Mouse (Mus musculus) mature B cell (primary cell): ENCODE measurements around the gene Pcsk6.

ENCODE experiments used
- in situ Hi-C: fragments of 300-500 bp; cut with MboI; formaldehyde crosslinking; loops from 2 replicates; pipeline ENCODE4 v1.14.3; 2019

Gene Pcsk6

GRCm38 (mm10) chr7:65940988-65941387 is 79.5 kb downstream of the Pcsk6 start:
- in situ Hi-C loops, result no loop called here

- in situ Hi-C loops, result no loop called here
Measured at GRCm38 (mm10) chr7:65945342-65945993, 83.9 kb downstream of the Pcsk6 start.

- in situ Hi-C loops, result no loop called here
Measured at GRCm38 (mm10) chr7:65946397-65946796, 84.9 kb downstream of the Pcsk6 start.

GRCm38 (mm10) chr7:65948891-65949290 is 87.4 kb downstream of the Pcsk6 start:
- in situ Hi-C loops, result no loop called here

- in situ Hi-C loops, result no loop called here
Measured at GRCm38 (mm10) chr7:65954583-65954982, 93.0 kb downstream of the Pcsk6 start.

GRCm38 (mm10) chr7:65955304-65956220 is 94.0 kb downstream of the Pcsk6 start:
- in situ Hi-C loops, result no loop called here

GRCm38 (mm10) chr7:65957245-65957644 is 95.7 kb downstream of the Pcsk6 start:
- in situ Hi-C loops, result no loop called here

- in situ Hi-C loops, result no loop called here
Measured at GRCm38 (mm10) chr7:65958105-65958504, 96.6 kb downstream of the Pcsk6 start.

- in situ Hi-C loops, result no loop called here
Measured at GRCm38 (mm10) chr7:65959221-65959924, 97.8 kb downstream of the Pcsk6 start.

- in situ Hi-C loops, result no loop called here
Measured at GRCm38 (mm10) chr7:65962611-65963010, 101.1 kb downstream of the Pcsk6 start.

GRCm38 (mm10) chr7:65964398-65964797 is 102.9 kb downstream of the Pcsk6 start:
- in situ Hi-C loops, result no loop called here

GRCm38 (mm10) chr7:65971301-65971700 is 109.8 kb downstream of the Pcsk6 start:
- in situ Hi-C loops, result no loop called here

- in situ Hi-C loops, result no loop called here
Measured at GRCm38 (mm10) chr7:65977286-65977685, 115.8 kb downstream of the Pcsk6 start.

GRCm38 (mm10) chr7:65977977-65978376 is 116.4 kb downstream of the Pcsk6 start:
- in situ Hi-C loops, result no loop called here

- in situ Hi-C loops, result no loop called here
Measured at GRCm38 (mm10) chr7:65978996-65979823, 117.7 kb downstream of the Pcsk6 start.

- in situ Hi-C loops, result no loop called here
Measured at GRCm38 (mm10) chr7:65980000-65980399, 118.5 kb downstream of the Pcsk6 start.

GRCm38 (mm10) chr7:65982057-65982456 is 120.5 kb downstream of the Pcsk6 start:
- in situ Hi-C loops, result no loop called here

GRCm38 (mm10) chr7:65988249-65988648 is 126.7 kb downstream of the Pcsk6 start:
- in situ Hi-C loops, result no loop called here

GRCm38 (mm10) chr7:65988709-65989108 is 127.2 kb downstream of the Pcsk6 start:
- in situ Hi-C loops, result no loop called here

GRCm38 (mm10) chr7:65992329-65992728 is 130.8 kb downstream of the Pcsk6 start:
- in situ Hi-C loops, result no loop called here

GRCm38 (mm10) chr7:65993410-65993809 is 131.9 kb downstream of the Pcsk6 start:
- in situ Hi-C loops, result no loop called here
